Mouse (Mus musculus): ENCODE data around the gene Wwc1.
"Not testable (repeated sequence)": the region's sequence is repeated elsewhere in the genome, so short reads cannot be mapped to it uniquely, and the experiment has no call there.

The Wwc1 gene

GRCm38 (mm10) chr11:35832139-35832538 lies 148.2 kb downstream of the Wwc1 start:
- no peak for DNase-seq

GRCm38 (mm10) chr11:35827714-35828113 lies 152.6 kb downstream of the Wwc1 start:
- DNase-seq = no peak

GRCm38 (mm10) chr11:35816316-35816715 lies 164.0 kb downstream of the Wwc1 start:
- DNase-seq = no peak

- no peak for DNase-seq
Measured at GRCm38 (mm10) chr11:35811458-35811857, 168.9 kb downstream of the Wwc1 start.

GRCm38 (mm10) chr11:35801332-35801731 lies 179.0 kb downstream of the Wwc1 start:
- DNase-seq = no peak

GRCm38 (mm10) chr11:35798874-35799273 lies 181.5 kb downstream of the Wwc1 start, which contains the start of gene Fbll1:
Fbll1 (minus strand) TSS chr11:35798884.
- DNase-seq = peak; percentile 24

- peak; percentile 67 for DNase-seq
Measured at GRCm38 (mm10) chr11:35798495-35798820, 181.9 kb downstream of the Wwc1 start.

GRCm38 (mm10) chr11:35797751-35798494 lies 182.4 kb downstream of the Wwc1 start:
- peak; percentile 36 for DNase-seq

GRCm38 (mm10) chr11:35792800-35793199 lies 187.5 kb downstream of the Wwc1 start:
- DNase-seq = not testable (repeated sequence)

- DNase-seq = no peak
Measured at GRCm38 (mm10) chr11:35788443-35788842, 191.9 kb downstream of the Wwc1 start.

All from cerebellum, adult 8-10 months (tissue).